Mouse (Mus musculus): ENCODE results near the gene Cib4. TPM values are rescaled to one million over a fixed set of nuclear protein-coding genes. Genes with fewer than 3 reads are reported as not detected.

Cib4 gene
- polyA plus RNA-seq, 1 experiment = not detected

DNA sequence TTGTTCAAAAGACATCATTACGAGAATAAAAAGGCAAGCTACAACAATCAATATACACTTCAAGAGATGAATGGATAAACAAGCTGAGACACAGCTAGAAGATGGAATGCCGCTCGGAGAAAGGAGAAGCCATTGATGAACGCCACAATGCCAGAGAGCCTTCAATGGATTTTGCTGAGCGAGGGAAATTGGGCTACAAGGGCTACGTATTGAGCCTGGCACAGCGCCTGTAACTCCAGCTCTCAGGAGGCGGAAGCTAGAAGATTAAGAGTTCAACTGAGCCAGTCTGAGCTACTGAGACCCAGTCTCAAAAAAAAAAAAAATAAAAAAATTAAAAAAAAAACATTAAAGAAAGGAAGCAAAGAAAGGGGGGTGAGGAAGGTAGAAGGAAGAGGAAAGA is 32.5 kb downstream of the Cib4 start:
- peak; percentile 69 for DNase-seq (ENCODE audit: low read depth)
- TF ChIP-seq POLR2A (IDR thresholded peaks at IDR 0.05; ENCODE audit: borderline replicate concordance, extremely low read depth, insufficient read depth, insufficient read length, poor library complexity, severe bottlenecking) (no peak), CTCF (IDR thresholded peaks at IDR 0.05; ENCODE audit: borderline replicate concordance, extremely low read depth, insufficient read depth, insufficient read length) (no peak)

DNA sequence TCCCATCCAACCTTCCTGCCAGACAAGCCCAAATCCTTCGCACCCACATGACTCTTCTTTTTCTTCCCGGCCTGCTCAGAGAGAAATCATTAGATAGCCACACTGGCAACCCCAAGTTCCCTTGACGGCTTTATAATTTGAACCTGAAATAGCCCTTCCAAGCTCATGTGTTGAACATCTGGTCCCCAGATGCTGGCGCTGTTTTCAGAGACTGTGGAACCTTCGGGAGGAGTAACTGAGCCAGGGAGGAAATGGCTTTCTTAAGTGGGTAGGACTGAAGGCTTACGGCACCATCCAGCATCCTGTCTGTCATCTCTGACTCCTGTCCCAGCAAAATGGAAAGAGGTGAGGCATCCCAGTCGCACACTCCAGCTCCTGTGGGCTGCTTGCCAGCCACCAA is 48.3 kb downstream of the Cib4 start:
- no peak for TF ChIP-seq POLR2A (IDR thresholded peaks at IDR 0.05; ENCODE audit: borderline replicate concordance, extremely low read depth, insufficient read depth, insufficient read length, poor library complexity, severe bottlenecking)
- TF ChIP-seq CTCF (IDR thresholded peaks at IDR 0.05; ENCODE audit: borderline replicate concordance, extremely low read depth, insufficient read depth, insufficient read length) = no peak
- DNase-seq (ENCODE audit: low read depth) = no peak

DNA sequence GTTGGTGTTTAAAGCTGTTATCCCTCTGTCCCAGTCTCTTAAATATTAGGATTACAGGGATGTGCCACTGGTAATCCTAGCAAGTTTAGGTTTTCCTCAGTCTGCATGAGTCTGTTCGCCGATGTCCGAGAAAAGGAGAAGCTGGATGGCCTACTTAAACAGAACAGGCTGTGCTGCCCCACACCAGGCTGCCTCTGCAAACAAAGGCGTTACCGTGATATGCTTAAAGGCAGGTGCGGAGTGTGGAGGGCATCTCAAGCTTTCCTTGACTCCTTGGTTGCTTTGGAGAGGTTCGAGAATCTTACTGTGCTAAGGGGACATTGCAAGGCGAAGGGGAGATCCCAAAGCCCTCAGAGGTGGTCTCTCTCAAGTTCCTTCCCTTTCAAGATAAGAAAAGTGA is 48.8 kb downstream of the Cib4 start:
- TF ChIP-seq POLR2A (IDR thresholded peaks at IDR 0.05; ENCODE audit: borderline replicate concordance, extremely low read depth, insufficient read depth, insufficient read length, poor library complexity, severe bottlenecking) (no peak), CTCF (IDR thresholded peaks at IDR 0.05; ENCODE audit: borderline replicate concordance, extremely low read depth, insufficient read depth, insufficient read length) (no peak)
- no peak for DNase-seq (ENCODE audit: low read depth)

DNA sequence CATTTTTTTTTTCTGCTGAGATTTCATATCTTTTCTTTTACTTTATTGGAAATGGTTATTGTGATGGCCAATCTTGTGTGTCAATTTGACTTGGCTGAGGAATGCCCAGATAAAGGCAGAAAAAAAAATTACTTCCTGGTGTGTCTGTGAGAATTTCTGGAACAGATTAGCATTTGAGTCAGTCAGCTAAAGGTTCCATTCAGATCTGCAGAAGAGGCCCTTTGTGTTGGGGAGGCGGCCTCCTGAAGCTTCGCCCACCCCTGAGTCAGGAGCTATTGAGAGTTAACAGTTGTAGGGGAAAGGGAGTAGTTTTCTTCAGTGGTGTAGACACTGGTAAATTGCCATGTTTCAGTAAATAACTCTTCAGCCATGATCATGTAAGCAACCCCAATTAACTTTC is 50.3 kb downstream of the Cib4 start:
- no peak for DNase-seq (ENCODE audit: low read depth)
- no peak for TF ChIP-seq CTCF (IDR thresholded peaks at IDR 0.05; ENCODE audit: borderline replicate concordance, extremely low read depth, insufficient read depth, insufficient read length)
- no peak for TF ChIP-seq POLR2A (IDR thresholded peaks at IDR 0.05; ENCODE audit: borderline replicate concordance, extremely low read depth, insufficient read depth, insufficient read length, poor library complexity, severe bottlenecking)

DNA sequence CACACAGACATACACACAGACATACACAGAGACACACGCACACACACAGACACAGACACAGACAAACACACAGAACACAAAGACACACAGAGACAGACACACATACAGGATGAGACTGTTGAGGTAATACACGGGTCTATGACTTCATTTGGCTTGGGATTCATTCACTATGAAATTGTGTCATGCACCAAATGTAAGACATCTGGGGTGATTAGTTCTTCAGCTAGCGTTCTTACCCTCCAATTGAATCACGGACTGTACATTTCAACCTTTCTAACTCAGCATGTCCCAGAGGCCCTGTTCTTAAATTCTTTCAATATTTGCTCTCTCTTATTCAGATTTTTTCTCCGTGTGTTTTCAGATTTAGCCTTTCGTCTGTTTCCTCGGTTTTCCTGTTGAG is 51.0 kb downstream of the Cib4 start:
- TF ChIP-seq POLR2A (IDR thresholded peaks at IDR 0.05; ENCODE audit: borderline replicate concordance, extremely low read depth, insufficient read depth, insufficient read length, poor library complexity, severe bottlenecking) = no peak
- no peak for TF ChIP-seq CTCF (IDR thresholded peaks at IDR 0.05; ENCODE audit: borderline replicate concordance, extremely low read depth, insufficient read depth, insufficient read length)
- DNase-seq (ENCODE audit: low read depth) = no peak

DNA sequence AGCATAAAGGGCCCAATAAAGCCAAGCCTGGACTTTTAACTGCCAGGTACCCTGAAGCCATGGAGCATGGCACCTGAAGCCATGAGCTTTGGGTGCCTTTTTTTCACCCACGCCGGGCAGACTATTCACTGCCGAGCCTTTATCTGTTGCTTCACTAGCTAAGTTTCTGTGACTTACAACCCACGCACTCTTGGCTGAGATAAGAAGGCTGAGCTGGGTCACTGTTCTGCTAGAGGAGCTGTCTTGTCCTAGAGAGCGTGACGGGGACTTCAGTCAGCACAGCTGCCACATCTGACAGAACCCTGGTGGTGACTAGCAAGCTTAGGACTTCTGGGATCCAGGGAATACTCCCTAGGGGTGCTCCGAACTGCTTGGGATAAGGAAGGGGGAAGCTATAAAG is 51.9 kb downstream of the Cib4 start:
- DNase-seq (ENCODE audit: low read depth) = no peak
- no peak for TF ChIP-seq CTCF (IDR thresholded peaks at IDR 0.05; ENCODE audit: borderline replicate concordance, extremely low read depth, insufficient read depth, insufficient read length)
- TF ChIP-seq POLR2A (IDR thresholded peaks at IDR 0.05; ENCODE audit: borderline replicate concordance, extremely low read depth, insufficient read depth, insufficient read length, poor library complexity, severe bottlenecking) = no peak

DNA sequence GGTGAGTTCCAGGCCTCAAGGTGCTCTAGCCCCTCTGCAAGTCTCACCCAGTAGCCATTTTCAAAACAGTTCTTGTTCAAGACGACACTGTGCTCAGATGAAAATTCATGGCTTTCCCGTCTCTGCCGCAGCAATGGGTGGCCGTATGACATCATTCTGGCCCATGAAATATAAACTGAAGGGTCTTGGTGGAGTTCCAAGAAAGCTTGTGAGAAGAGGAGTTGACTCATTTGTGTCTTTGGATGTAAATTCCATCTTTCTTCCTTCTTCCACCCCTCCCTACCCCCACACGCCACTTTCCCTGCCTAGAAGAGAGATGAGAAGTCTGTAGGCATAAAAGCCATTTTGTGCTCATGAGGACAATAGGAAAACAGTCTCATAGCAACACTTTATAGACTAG is 54.8 kb downstream of the Cib4 start:
- DNase-seq (ENCODE audit: low read depth) = no peak
- TF ChIP-seq CTCF (IDR thresholded peaks at IDR 0.05; ENCODE audit: borderline replicate concordance, extremely low read depth, insufficient read depth, insufficient read length) (no peak), POLR2A (IDR thresholded peaks at IDR 0.05; ENCODE audit: borderline replicate concordance, extremely low read depth, insufficient read depth, insufficient read length, poor library complexity, severe bottlenecking) (no peak)

DNA sequence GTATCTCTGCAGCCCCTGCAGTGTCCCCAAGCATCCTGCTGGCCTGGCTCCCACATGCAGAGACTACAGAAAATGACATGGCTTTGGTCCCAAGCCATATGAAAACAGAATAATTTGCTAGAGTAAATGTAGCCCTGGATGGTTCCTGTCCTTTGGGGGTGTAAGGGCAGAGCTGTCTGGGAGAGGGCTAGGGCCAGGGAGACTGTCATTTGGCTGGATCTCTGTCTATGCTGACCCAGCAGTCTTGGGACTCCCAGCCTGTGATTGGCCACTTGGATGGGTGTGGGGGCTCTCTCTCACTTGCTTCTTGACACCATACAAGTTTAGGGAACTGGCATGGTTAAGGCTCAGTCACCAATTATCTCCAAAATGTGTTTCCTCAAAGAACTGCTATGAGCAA is 55.4 kb downstream of the Cib4 start:
- no peak for TF ChIP-seq CTCF (IDR thresholded peaks at IDR 0.05; ENCODE audit: borderline replicate concordance, extremely low read depth, insufficient read depth, insufficient read length)
- DNase-seq (ENCODE audit: low read depth) = no peak

DNA sequence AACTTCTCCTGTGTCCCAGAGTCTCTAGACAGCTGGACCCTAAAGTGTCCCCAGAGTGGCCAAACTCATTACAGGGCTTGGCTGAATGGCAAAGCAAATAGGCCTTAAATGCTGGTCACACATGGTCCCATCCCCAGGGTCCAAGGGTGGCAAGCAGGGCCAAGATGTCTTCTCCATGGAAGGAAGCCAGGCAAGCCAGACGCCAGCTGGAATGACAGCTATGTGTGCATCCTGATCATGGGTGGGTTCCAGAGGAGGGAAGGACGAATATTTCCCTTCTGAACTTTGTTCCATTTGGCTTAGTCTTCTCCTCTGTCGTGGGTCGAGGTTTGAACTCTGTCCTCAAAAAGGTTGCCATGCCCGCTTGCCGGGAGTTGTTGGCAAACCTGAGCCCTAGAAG is 60.5 kb downstream of the Cib4 start:
- no peak for TF ChIP-seq CTCF (IDR thresholded peaks at IDR 0.05; ENCODE audit: borderline replicate concordance, extremely low read depth, insufficient read depth, insufficient read length)
- no peak for TF ChIP-seq POLR2A (IDR thresholded peaks at IDR 0.05; ENCODE audit: borderline replicate concordance, extremely low read depth, insufficient read depth, insufficient read length, poor library complexity, severe bottlenecking)
- DNase-seq (ENCODE audit: low read depth) = no peak

DNA sequence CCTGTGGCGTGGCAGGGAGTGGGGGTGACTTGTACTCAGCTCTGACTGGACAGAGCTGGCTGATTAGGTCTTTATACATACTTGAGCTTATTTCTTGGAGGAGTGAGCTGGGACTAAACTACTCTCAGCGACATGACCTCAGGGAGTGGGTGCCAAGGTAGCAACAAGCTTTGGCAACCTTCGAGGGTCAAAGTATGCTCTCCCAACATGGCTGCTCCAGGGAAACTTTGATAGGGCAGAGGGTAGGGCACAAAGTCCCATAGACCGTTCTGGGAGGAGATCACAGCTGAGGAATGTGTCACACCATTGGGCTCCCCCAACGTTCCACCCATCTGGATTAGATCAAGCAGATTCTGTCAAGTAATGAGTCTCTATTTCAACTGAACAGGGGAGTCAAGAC is 61.0 kb downstream of the Cib4 start:
- no peak for DNase-seq (ENCODE audit: low read depth)
- TF ChIP-seq POLR2A (IDR thresholded peaks at IDR 0.05; ENCODE audit: borderline replicate concordance, extremely low read depth, insufficient read depth, insufficient read length, poor library complexity, severe bottlenecking) (no peak), CTCF (IDR thresholded peaks at IDR 0.05; ENCODE audit: borderline replicate concordance, extremely low read depth, insufficient read depth, insufficient read length) (no peak)

DNA sequence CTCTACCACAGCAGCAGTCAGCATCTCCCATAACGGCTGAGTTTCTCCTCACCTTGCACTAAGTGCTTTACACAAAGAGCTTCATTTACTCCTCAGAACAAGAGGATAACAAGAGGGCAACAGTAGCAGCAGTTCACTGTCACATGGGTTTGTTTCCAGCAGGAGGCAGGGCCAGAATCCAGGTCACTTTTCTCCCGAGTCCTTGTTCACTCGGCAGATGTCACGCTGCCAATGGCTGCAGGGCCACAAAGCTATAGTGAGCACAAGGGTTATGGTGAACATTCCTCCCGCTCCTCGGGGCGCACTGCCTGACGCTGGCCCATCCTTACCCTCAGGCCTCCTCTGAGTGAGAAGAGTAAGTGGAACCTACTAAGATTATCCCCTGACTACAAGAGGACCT is 62.1 kb downstream of the Cib4 start:
- DNase-seq (ENCODE audit: low read depth) = no peak

DNA sequence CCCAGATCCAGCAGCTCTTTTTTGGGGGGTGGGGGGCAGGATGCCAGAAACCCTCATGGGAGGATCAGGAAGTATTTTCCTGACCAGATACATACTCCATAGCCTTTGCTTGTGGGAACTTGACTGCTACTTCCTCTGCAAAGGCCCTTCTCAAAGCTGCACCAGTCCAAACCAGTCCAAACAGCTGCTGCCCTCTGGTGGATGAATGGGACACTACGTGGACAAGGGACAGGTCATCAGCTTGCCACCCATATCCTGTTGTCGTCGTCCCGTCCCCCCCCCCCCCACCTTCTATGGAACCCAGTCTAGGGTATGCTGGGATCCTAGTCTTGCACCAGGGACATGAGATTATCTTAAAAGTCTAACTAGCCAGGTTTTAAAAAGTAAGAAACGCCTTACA is 63.3 kb downstream of the Cib4 start:
- DNase-seq (ENCODE audit: low read depth) = peak; percentile 78
- TF ChIP-seq CTCF (IDR thresholded peaks at IDR 0.05; ENCODE audit: borderline replicate concordance, extremely low read depth, insufficient read depth, insufficient read length) (peak; percentile 87), POLR2A (IDR thresholded peaks at IDR 0.05; ENCODE audit: borderline replicate concordance, extremely low read depth, insufficient read depth, insufficient read length, poor library complexity, severe bottlenecking) (no peak)

More for the DNA sequence above, 62.1 kb downstream of the Cib4 start:
- TF ChIP-seq CTCF (IDR thresholded peaks at IDR 0.05; ENCODE audit: borderline replicate concordance, extremely low read depth, insufficient read depth, insufficient read length) = no peak
- TF ChIP-seq POLR2A (IDR thresholded peaks at IDR 0.05; ENCODE audit: borderline replicate concordance, extremely low read depth, insufficient read depth, insufficient read length, poor library complexity, severe bottlenecking) = no peak

DNA sequence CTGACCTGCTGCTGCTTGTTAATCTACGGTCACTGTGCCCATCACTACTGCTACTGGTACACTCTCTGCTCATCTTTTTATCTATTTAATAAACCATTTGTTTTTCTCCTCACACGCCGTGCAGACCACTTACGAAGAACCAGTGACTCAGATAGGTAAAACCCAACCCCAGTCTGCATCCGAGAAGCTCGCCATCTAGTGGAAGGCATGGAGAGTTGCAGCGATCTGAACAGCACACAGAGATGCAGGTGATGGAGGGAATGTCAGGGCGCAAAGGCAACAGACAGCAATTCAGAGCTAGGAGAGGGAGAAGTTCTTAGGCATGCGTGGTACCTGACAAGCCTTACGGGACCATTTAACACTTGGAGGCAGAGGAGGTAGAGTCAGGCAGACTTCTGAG is 69.1 kb downstream of the Cib4 start:
- peak; percentile 84 for TF ChIP-seq CTCF (IDR thresholded peaks at IDR 0.05; ENCODE audit: borderline replicate concordance, extremely low read depth, insufficient read depth, insufficient read length)
- no peak for TF ChIP-seq POLR2A (IDR thresholded peaks at IDR 0.05; ENCODE audit: borderline replicate concordance, extremely low read depth, insufficient read depth, insufficient read length, poor library complexity, severe bottlenecking)
- DNase-seq (ENCODE audit: low read depth) = peak; percentile 48
